ENCODE assay signal across 8 mouse cellular contexts in genomic region chr6:108211896-108212880, GRCm38 (mm10). TPM values are rescaled to one million over a fixed set of nuclear protein-coding genes. Genes with fewer than 3 reads are reported as not detected.
DNase-seq lines count a peak whose midpoint lies in the region; ATAC-seq and TF ChIP-seq lines count a peak whose summit lies in the region.

No protein-coding gene starts in this region.

- H3K4me2 ChIP-seq in liver, embryonic 16.5 days (ENCODE audit: low read depth, low read length), result peak overlapping the region; percentile 90
- H3K4me2 ChIP-seq in stomach, embryonic 16.5 days (ENCODE audit: low read depth, low read length), result peak overlapping the region; percentile 66

- ATAC-seq in liver, embryonic 16.5 days (ENCODE audit: low read depth), result peak; percentile 22
- ATAC-seq in stomach, embryonic 16.5 days (ENCODE audit: insufficient read depth, low FRiP score), result peak; percentile 8; the same call in 1 of the 2 replicates

- TF ChIP-seq POLR2A in heart, adult 2 months (IDR thresholded peaks at IDR 0.05; ENCODE audit: insufficient read depth, low read depth, low read length), result no peak

- H3K9ac ChIP-seq in heart, adult 2 months (ENCODE audit: low read depth, low read length), result peak overlapping the region; percentile 63
- H3K9ac ChIP-seq in liver, embryonic 16.5 days (ENCODE audit: low read depth, low read length), result peak overlapping the region; percentile 69
- H3K9ac ChIP-seq in stomach, embryonic 16.5 days (ENCODE audit: low read length), result peak overlapping the region; percentile 80

- TF ChIP-seq CTCF in heart, adult 2 months (IDR thresholded peaks at IDR 0.05), result no peak
- TF ChIP-seq CTCF in E14TG2a.4 (conservative IDR thresholded peaks at IDR 0.05; ENCODE audit: low read length), result no peak

- peak in 1 of 2 experiments; percentile 32 for DNase-seq in heart, adult 2 months
- DNase-seq in heart, postnatal 14 days, result no peak
- peak; percentile 24 to 31 for DNase-seq in cerebellum, postnatal 36 days
- DNase-seq in hindbrain, embryonic 10.5 days (ENCODE audit: low spot score), result peak; percentile 55
- no peak for DNase-seq in frontal cortex, postnatal 36 days (ENCODE audit: low spot score in 2 of 2)

- H3K4me3 ChIP-seq in heart, adult 2 months, result peak overlapping the region; percentile 94
- H3K4me3 ChIP-seq in E14TG2a.4 (replicated peaks; ENCODE audit: low read length), result peak overlapping the region; percentile 94
- peak overlapping the region; percentile 83 for H3K4me3 ChIP-seq in hindbrain, embryonic 10.5 days
- H3K4me3 ChIP-seq in liver, embryonic 16.5 days (ENCODE audit: low read depth, low read length), result peak overlapping the region; percentile 78
- peak overlapping the region; percentile 85 for H3K4me3 ChIP-seq in stomach, embryonic 16.5 days (replicated peaks; ENCODE audit: low read length)

- H3K27ac ChIP-seq in heart, adult 2 months, result peak overlapping the region; percentile 80
- H3K27ac ChIP-seq in hindbrain, embryonic 10.5 days, result peak overlapping the region; percentile 87
- H3K27ac ChIP-seq in liver, embryonic 16.5 days (ENCODE audit: low read length), result peak overlapping the region; percentile 56
- peak overlapping the region; percentile 74 for H3K27ac ChIP-seq in stomach, embryonic 16.5 days (ENCODE audit: low read length)

- peaks cover 13% of the 10 kb centered on the region for H3K36me3 ChIP-seq in heart, adult 2 months (ENCODE audit: control insufficient read depth, insufficient read depth, low read length)
- H3K36me3 ChIP-seq in E14TG2a.4 (ENCODE audit: insufficient read depth, low read length), result peaks cover 13% of the 10 kb centered on the region
- no peaks in the 10 kb centered on the region for H3K36me3 ChIP-seq in hindbrain, embryonic 10.5 days
- no peaks in the 10 kb centered on the region for H3K36me3 ChIP-seq in liver, embryonic 16.5 days (ENCODE audit: control insufficient read depth, insufficient read depth)
- H3K36me3 ChIP-seq in stomach, embryonic 16.5 days (ENCODE audit: control insufficient read depth, insufficient read depth, low read length), result no peaks in the 10 kb centered on the region

- no peaks in the 10 kb centered on the region for H3K27me3 ChIP-seq in heart, adult 2 months (ENCODE audit: control insufficient read depth, insufficient read depth, low read length)
- peaks cover 8% of the 10 kb centered on the region; the same call in 1 of the 2 replicates for H3K27me3 ChIP-seq in E14TG2a.4 (ENCODE audit: insufficient read depth, low read length)
- H3K27me3 ChIP-seq in hindbrain, embryonic 10.5 days (ENCODE audit: insufficient read depth, poor library complexity, severe bottlenecking), result no peaks in the 10 kb centered on the region; the same call in 1 of the 2 replicates
- no peaks in the 10 kb centered on the region for H3K27me3 ChIP-seq in liver, embryonic 16.5 days (ENCODE audit: control insufficient read depth, insufficient read depth, low read depth, low read length)
- H3K27me3 ChIP-seq in stomach, embryonic 16.5 days (ENCODE audit: control insufficient read depth, insufficient read depth, low read length), result no peaks in the 10 kb centered on the region

- no peaks in the 10 kb centered on the region for H3K9me3 ChIP-seq in E14TG2a.4 (ENCODE audit: low read length)
- H3K9me3 ChIP-seq in hindbrain, embryonic 10.5 days, result no peaks in the 10 kb centered on the region
- H3K9me3 ChIP-seq in liver, embryonic 16.5 days (replicated peaks; ENCODE audit: control insufficient read depth, low read length), result no peaks in the 10 kb centered on the region
- H3K9me3 ChIP-seq in stomach, embryonic 16.5 days (replicated peaks; ENCODE audit: control insufficient read depth, low read length), result no peaks in the 10 kb centered on the region

- intact Hi-C loops in heart, adult 2 months (cut with DNase I), result loop anchor here (2.0 to 5.0 kb wide), 4 partner anchors 27 to 450 kb away; partner anchors contain the start of genes Bhlhe40 and Sumf1
- intact Hi-C loops in heart, postnatal 14 days (cut with DNase I), result loop anchor here (5.0 kb wide), 2 partner anchors 115 to 120 kb away; no protein-coding TSS in a partner anchor

- WGBS in heart, adult 2 months, result 4% methylated on average over 36 of the region's 36 CpGs
- 7% methylated on average over 36 of the region's 36 CpGs for WGBS in hindbrain, embryonic 10.5 days
- 12% methylated on average over 36 of the region's 36 CpGs for WGBS in liver, embryonic 16.5 days (ENCODE audit: insufficient replicate concordance)
- 4% methylated on average over 36 of the region's 36 CpGs for WGBS in stomach, embryonic 16.5 days

- no peaks in the 10 kb centered on the region; the same call in 1 of the 2 replicates for H3K79me2 ChIP-seq in heart, adult 2 months (replicated peaks; ENCODE audit: control insufficient read depth, insufficient read depth, low read length)

- H3K4me1 ChIP-seq in heart, adult 2 months (ENCODE audit: control insufficient read depth, insufficient read depth, low read length), result peaks cover 7% of the 10 kb centered on the region
- peaks cover 41% of the 10 kb centered on the region for H3K4me1 ChIP-seq in E14TG2a.4 (replicated peaks; ENCODE audit: low read depth, low read length)
- peaks cover 35% of the 10 kb centered on the region for H3K4me1 ChIP-seq in hindbrain, embryonic 10.5 days (replicated peaks)
- peaks cover 15% of the 10 kb centered on the region for H3K4me1 ChIP-seq in liver, embryonic 16.5 days (ENCODE audit: control insufficient read depth, low read depth, low read length)
- peaks cover 15% of the 10 kb centered on the region for H3K4me1 ChIP-seq in stomach, embryonic 16.5 days (ENCODE audit: control insufficient read depth, insufficient read depth, low read length)

- no peak for TF ChIP-seq EP300 in heart, adult 2 months (IDR thresholded peaks at IDR 0.05; ENCODE audit: insufficient read depth, low read depth, low read length)

RNA-seq across cellular contexts. Expression of gene Itpr1, which starts 0.7 kb away (rescaled TPM):
- total RNA-seq in heart, adult 2 months (2021), result 10 to 100 TPM; 37.9 to 47.6 TPM
- polyA plus RNA-seq in heart, adult 2 months (2012; rRNA removed), result 14.0 and 32.8 TPM in 2 replicates
- 10 to 100 TPM; 57.3 to 63.4 TPM for total RNA-seq in heart, postnatal 14 days (2021)
- polyA plus RNA-seq in hindbrain, embryonic 10.5 days (2016; fragmentation: Nextera tagmentation; extraction: Ambion mirVana), result 6.9 and 9.3 TPM in 2 replicates
- 2.2 and 2.9 TPM in 2 replicates for polyA plus RNA-seq in liver, embryonic 16.5 days (2015; fragmentation: Nextera tagmentation; extraction: Ambion mirVana)
- 9.9 and 11.4 TPM in 2 replicates for polyA plus RNA-seq in stomach, embryonic 16.5 days (2015; fragmentation: Nextera tagmentation; extraction: Ambion mirVana)

RNA-seq across cellular contexts. Expression of gene Sumf1, which starts 26.8 kb away (rescaled TPM):
- 10 to 100 TPM; 12.1 to 13.5 TPM for total RNA-seq in heart, adult 2 months (2021)
- 11.0 and 11.8 TPM in 2 replicates for polyA plus RNA-seq in heart, adult 2 months (2012; rRNA removed)
- total RNA-seq in heart, postnatal 14 days (2021), result 10 to 100 TPM; 15.7 to 17.1 TPM
- 11.8 and 12.2 TPM in 2 replicates for polyA plus RNA-seq in hindbrain, embryonic 10.5 days (2016; fragmentation: Nextera tagmentation; extraction: Ambion mirVana)
- 6.8 and 7.7 TPM in 2 replicates for polyA plus RNA-seq in liver, embryonic 16.5 days (2015; fragmentation: Nextera tagmentation; extraction: Ambion mirVana)
- 22.2 and 22.6 TPM in 2 replicates for polyA plus RNA-seq in stomach, embryonic 16.5 days (2015; fragmentation: Nextera tagmentation; extraction: Ambion mirVana)

Comparison
In these comparisons a context has a peak if more than half of its experiments do, and no peak if none do; other contexts are left out.
1. DNase-seq: peak in cerebellum, postnatal 36 days (2 of 2) and hindbrain, embryonic 10.5 days (single experiment); none in heart, postnatal 14 days (0 of 2) and frontal cortex, postnatal 36 days (0 of 2).
2. Peak in every context shown above with its lines, with median percentiles within 50 percentile points of each other: H3K27ac ChIP-seq, H3K4me3 ChIP-seq and H3K9ac ChIP-seq.